Mouse (Mus musculus) kidney, adult 10 weeks (tissue): ENCODE measurements around the gene Pik3r6. TPM values are rescaled to one million over a fixed set of nuclear protein-coding genes. Genes with fewer than 3 reads are reported as not detected.

ENCODE experiments used
- polyA plus RNA-seq: library from polyadenylated mRNA; stranded (reverse); fragments of 350-450 nt; fragmentation: Illumina TruSeq; extraction: RNeasy Lipid Tissue Mini Kit (QIAGEN cat#74804); gene quantifications from one replicate; pipeline ENCODE4 v1.2.3, GENCODE M21; 2014; ENCODE audit warnings: low read depth, low replicate concordance

Pik3r6 gene
- polyA plus RNA-seq, result 0.53 TPM

GRCm38 (mm10) chr11:68502902-68503629 lies at the start of gene Pik3r6:
TSS of gene Pik3r6 (plus strand) at chr11:68503019.

GRCm38 (mm10) chr11:68555918-68556584 lies 53.2 kb downstream of the Pik3r6 start, which contains the start of gene Mfsd6l:
TSS of gene Mfsd6l (plus strand) at chr11:68556186.

GRCm38 (mm10) chr11:68586721-68587120 lies 83.9 kb downstream of the Pik3r6 start, which contains the start of gene Ccdc42:
TSS of gene Ccdc42 (plus strand) at chr11:68587021.

Other genes with a start within 250 kb of the Pik3r6 start
- gene Ntn1, start 102.2 kb upstream of the Pik3r6 start, polyA plus RNA-seq, result 3.4 TPM
- 0.16 TPM for gene Pik3r5, start 70.9 kb upstream of the Pik3r6 start, polyA plus RNA-seq
- gene Mfsd6l, start 53.2 kb downstream of the Pik3r6 start, polyA plus RNA-seq, result not detected
- not detected for gene Ccdc42, start 84.0 kb downstream of the Pik3r6 start, polyA plus RNA-seq
- 36.3 TPM for gene Myh10, start 188.5 kb downstream of the Pik3r6 start, polyA plus RNA-seq